Mouse (Mus musculus) lung, postnatal 14 days (tissue): ENCODE data around the gene Il33.

Source experiments
- DNase-seq: peaks from one replicate; pipeline ENCODE4 v3.0.0; 2021

Gene Il33

GRCm38 (mm10) chr19:29924638-29925258, at the start of gene Il33:
TSS of gene Il33 (plus strand) at chr19:29925114.
- DNase-seq = peak; percentile 75

- no peak for DNase-seq
These were observed 47.3 kb upstream of the Il33 start for GRCm38 (mm10) chr19:29877422-29878291.

GRCm38 (mm10) chr19:29878896-29879504, 45.9 kb upstream of the Il33 start:
- DNase-seq = peak; percentile 6

DNA sequence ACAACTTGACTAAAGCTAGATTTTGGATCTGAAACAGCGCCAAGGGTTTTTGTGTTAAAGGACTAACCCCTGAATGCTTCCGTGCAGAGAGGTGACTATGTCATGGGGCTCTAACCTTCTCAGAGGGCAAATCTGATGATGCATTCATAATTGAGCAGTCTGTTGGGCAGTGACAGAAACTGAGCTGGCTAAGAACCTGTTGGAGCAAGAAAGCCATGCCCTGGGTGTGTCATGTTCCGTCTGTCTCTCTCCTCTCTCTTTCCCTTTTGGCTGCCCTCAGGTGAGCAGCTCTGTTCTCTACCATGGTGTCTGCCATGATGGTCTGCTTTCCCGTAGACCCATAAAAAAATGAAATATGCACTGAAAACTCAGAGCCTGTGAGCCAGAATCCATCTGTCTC, 44.0 kb upstream of the Il33 start:
- DNase-seq = no peak

DNA sequence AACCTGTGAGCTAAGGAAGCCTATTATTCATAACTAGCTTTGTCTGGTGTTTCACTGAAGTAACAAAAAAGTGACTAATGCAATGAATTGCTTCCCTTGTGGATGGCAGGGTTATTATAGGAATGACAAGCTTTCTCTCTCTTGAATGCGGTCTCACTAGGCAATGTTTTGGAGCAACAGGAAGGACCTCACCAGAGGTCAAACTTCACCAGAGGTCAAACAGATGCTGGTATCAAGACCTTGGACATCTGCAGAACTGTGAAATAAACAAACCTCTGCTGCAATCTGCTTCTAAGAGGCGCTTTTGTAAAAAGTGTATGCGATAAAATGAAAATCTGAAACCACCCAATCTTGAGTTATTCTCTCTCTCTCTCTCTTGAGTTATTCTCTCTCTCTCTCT, 42.2 kb upstream of the Il33 start:
- no peak for DNase-seq

GRCm38 (mm10) chr19:29885548-29885947, 39.4 kb upstream of the Il33 start:
- no peak for DNase-seq

DNA sequence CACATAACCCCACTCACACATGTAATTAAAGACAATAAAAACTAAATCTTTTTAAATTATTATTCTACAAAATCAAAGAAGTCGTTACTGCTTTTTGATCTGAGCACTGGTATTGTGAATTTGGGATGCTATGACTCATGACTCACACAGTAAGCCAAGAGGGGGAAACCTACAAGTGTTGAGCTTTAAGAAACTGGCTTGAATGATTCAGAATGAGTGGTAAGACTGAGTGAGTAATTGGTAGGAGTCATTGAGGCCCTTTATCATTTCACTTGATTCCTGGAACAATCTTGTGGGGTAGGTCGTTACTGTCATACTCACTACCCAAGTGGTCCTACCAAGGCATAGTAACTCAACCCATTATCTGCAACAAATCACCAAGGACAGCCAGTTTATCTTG, 37.4 kb upstream of the Il33 start:
- no peak for DNase-seq

GRCm38 (mm10) chr19:29888946-29889345, 36.0 kb upstream of the Il33 start:
- DNase-seq = no peak

- DNase-seq = no peak
These were observed 32.9 kb upstream of the Il33 start for GRCm38 (mm10) chr19:29891981-29892380.

- DNase-seq = no peak
These were observed 32.1 kb upstream of the Il33 start for GRCm38 (mm10) chr19:29892786-29893185.

- no peak for DNase-seq
These were observed 31.1 kb upstream of the Il33 start for GRCm38 (mm10) chr19:29893718-29894273.

- DNase-seq = no peak
These were observed 30.5 kb upstream of the Il33 start for GRCm38 (mm10) chr19:29894381-29894780.

DNA sequence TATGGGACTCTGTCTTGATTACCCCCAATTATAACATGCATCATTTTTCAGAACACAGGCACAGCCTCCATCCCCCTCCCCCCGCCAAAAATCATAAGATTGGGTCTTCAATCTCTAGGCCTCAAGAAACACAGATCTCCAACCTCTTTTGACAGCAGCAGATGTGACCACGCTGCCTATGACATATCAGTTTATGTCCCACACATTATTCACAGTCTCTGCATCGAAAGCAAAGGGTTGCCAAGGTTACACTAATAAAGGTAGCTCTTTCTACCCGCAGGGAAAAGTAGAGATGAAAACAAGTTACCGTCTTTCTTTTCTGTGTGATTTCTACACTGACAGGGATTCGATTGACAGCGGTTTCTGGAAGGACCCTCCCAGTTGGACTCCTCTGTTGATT, 29.9 kb upstream of the Il33 start:
- no peak for DNase-seq

- DNase-seq = no peak
These were observed 24.6 kb upstream of the Il33 start for GRCm38 (mm10) chr19:29900318-29900717.

DNA sequence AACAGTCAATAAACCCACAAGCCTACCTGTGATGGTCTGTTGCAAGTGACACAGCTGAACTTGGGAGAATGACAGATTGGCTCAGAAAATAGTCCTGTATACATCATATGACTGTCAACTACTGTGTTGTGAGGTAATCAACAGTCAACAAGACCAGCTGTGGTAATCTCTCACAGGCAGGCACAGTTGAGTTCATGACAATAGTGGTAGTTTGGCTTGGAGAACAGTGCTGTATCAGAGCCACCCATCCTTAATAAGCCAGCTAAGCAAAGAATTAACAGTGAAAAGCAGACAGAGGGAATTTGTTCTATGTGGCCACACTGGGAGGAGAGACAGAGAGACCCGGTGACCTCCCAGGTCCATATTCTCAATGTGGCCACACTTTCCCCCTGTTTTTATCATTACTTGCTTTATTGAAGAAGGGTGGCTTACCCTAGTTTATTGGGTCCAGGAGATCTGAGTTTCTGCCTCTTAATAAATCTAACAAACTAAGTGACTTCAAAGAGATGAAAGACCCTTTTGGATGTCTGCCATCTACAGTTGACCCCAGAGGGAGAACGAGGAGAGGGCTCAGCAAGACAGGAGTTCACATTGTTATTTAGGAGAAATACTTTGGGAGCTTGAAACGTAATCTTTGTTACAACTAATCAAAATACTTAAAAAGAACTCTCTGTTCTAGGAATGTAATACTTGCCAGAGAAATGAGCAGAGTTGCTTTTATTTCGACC, 22.4 kb upstream of the Il33 start:
- no peak for DNase-seq

GRCm38 (mm10) chr19:29905896-29906295, 19.0 kb upstream of the Il33 start:
- no peak for DNase-seq

GRCm38 (mm10) chr19:29909166-29909565, 15.7 kb upstream of the Il33 start:
- no peak for DNase-seq

DNA sequence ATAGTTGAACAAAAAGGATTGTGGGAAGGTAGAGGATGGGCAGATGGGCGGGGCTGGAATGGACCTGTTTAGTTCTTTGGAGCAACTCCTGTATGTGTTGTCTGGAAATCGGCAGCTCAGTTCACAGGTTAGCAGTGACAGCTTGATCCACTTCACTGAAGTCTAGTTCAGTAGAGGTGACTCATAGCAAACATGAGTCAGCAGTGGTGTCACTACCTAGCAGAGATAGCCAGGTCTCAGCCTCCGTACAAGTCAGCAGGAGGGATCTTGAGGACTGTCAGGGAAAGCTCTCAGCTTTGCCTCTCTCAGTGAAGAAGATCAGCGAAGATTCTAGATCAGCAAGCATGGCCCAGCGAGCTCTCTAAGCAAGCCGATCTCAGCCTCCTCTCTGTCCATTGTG, 13.0 kb upstream of the Il33 start:
- no peak for DNase-seq

DNA sequence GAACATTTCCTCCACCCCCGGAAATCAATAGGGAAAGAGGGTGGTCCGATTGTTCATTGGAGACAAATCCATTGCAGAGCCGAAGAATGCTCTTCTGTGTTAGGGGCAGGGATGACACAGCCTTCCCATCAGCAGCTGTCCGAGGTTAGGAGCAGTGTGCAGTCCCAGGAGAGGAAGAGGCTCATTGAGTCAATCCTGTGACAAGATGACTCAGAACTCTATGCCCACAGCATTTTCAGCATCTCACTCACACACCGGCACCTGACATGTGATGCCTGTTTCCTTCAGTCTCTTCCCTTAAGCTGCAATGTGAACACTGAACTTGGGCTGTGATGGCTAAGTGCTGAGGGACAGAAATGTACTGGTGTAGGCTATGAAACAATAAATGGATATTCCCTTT, 7.5 kb upstream of the Il33 start:
- DNase-seq = no peak

DNA sequence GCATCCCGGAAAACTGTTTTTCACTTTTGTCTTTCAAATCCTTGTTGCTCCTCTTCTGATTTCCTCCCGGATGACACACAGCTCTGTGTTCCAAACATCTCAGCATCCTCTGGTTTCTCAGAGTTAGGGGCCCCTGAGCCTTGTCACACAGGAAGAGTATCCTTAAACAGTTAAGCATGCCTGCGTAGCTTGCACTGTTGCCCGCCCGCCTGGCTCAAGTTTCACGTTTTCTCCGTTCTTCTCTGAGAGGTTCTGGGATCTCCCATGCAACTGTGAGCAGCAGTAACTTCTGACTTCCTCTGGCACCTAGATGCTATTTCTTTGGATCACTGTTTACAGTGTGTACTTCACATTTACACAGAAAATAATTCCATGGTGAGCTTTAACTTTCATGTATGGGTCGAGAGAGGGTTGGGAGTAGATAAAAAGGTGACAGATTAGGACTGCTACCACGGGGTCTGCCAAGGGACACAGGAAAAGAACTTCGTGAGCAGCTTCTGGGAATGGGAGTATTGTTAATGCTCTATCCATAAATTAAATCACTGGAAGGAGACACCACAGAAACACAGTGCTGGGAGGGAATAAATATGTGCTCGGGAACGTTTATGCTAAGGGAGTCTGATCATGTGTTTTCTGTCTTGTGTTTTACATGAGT, 1.3 kb downstream of the Il33 start:
- DNase-seq = no peak

DNA sequence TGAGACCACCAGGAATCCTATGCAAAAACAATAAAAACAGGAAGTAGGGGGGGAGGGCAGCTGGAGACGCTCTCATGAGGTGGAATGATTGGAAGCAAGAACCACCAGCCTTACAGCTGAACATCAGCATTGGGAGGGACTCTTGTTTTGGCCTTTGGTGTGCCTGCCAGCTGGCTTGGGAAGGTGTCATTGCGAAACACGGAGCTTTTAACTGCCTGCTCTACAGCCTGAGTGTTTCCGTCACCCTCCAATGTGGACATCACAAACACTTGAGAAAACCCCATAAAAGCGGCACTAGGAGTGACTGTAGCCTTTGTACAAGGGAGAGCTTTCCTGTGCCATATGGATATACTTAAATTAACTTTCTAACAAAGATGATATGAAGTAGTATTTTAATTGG, 5.4 kb downstream of the Il33 start:
- DNase-seq = peak; percentile 81

DNA sequence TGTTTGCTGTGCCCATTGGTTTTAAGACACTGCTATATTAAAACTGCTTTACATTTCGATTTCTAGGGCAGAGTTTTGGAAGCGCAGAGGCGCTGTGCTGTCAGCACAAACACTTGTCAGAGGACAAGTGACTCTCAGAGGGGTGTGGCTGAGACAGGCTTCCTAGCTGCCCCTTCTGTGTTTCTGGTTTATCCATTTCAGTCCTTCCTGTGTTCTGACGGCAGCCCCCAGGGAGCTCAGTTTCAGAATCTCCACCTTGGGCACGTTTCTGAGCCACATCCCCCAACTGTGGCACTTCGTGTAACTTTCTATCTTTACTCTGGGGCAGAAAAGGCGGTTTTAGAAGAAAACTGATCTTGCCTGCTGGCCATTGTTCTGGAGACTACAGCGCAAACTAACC, 12.5 kb downstream of the Il33 start:
- DNase-seq = no peak

DNA sequence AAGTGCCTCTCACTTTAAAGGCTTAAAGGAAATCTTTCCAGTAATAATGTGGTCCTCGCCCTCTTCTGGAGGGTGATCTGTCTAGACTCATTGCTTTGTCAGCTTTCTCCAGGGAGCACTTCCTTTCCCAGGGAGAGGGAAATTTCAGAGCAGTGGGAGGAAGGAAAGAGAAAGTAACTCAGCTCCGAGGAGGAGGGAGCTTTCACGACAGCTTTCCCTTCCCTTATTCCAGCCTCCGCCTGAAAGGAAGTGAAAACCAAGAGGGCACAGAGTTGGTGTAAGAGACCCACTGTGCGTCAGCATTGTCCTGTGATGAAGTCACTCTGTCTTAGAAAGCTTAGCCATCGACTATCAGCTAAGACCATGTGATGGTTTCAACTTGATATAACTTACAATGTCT, 15.3 kb downstream of the Il33 start:
- no peak for DNase-seq
